Mouse (Mus musculus) heart, embryonic 10.5 days (tissue): ENCODE data around the gene Nacad. TPM values are rescaled to one million over a fixed set of nuclear protein-coding genes. Genes with fewer than 3 reads are reported as not detected.
"Not testable (repeated sequence)": the region's sequence is repeated elsewhere in the genome, so short reads cannot be mapped to it uniquely, and the experiment has no call there.

Source experiments
- DNase-seq: peaks from one replicate; pipeline ENCODE4 v3.0.0-alpha.2; 2017; ENCODE audit warnings: low spot score
- H3K27ac ChIP-seq: fragments of 300-500 bp; sonication (generic); 2 replicates; pipeline ENCODE4 v1.5.1; 2016; ENCODE audit warnings: mild to moderate bottlenecking
- H3K27me3 ChIP-seq: fragments of 300-500 bp; sonication (generic); 2 replicates; pipeline ENCODE4 v1.6.1; 2016; ENCODE audit warnings: mild to moderate bottlenecking; ENCODE audit not compliant: poor library complexity, insufficient read depth, severe bottlenecking
- H3K36me3 ChIP-seq: fragments of 300-500 bp; sonication (generic); 2 replicates; pipeline ENCODE4 v1.6.1; 2016; ENCODE audit warnings: mild to moderate bottlenecking, moderate library complexity
- H3K4me1 ChIP-seq: fragments of 300-500 bp; sonication (generic); 2 replicates; pipeline ENCODE4 v1.6.1; 2016; ENCODE audit warnings: mild to moderate bottlenecking
- H3K4me3 ChIP-seq: fragments of 300-500 bp; sonication (generic); 2 replicates; pipeline ENCODE4 v1.5.1; 2016; ENCODE audit warnings: mild to moderate bottlenecking, moderate library complexity
- H3K9me3 ChIP-seq: fragments of 300-500 bp; sonication (generic); 2 replicates; pipeline ENCODE4 v1.6.1; 2016; ENCODE audit warnings: mild to moderate bottlenecking, moderate library complexity
- WGBS: fragments of 180-500 bp; shearing (Covaris S2); methylation state at CpG from one replicate; pipeline ENCODE4 v1.1.7; 2016; 5-methylcytosine and 5-hydroxymethylcytosine counted together
- polyA plus RNA-seq: library from polyadenylated mRNA; unstranded; fragments of >200 nt; fragmentation: Nextera tagmentation; extraction: Ambion mirVana; gene quantifications from 2 replicates; pipeline ENCODE4 v1.2.1, GENCODE M21; 2016

The Nacad gene
- polyA plus RNA-seq: 2.4 and 2.9 TPM in 2 replicates

DNA sequence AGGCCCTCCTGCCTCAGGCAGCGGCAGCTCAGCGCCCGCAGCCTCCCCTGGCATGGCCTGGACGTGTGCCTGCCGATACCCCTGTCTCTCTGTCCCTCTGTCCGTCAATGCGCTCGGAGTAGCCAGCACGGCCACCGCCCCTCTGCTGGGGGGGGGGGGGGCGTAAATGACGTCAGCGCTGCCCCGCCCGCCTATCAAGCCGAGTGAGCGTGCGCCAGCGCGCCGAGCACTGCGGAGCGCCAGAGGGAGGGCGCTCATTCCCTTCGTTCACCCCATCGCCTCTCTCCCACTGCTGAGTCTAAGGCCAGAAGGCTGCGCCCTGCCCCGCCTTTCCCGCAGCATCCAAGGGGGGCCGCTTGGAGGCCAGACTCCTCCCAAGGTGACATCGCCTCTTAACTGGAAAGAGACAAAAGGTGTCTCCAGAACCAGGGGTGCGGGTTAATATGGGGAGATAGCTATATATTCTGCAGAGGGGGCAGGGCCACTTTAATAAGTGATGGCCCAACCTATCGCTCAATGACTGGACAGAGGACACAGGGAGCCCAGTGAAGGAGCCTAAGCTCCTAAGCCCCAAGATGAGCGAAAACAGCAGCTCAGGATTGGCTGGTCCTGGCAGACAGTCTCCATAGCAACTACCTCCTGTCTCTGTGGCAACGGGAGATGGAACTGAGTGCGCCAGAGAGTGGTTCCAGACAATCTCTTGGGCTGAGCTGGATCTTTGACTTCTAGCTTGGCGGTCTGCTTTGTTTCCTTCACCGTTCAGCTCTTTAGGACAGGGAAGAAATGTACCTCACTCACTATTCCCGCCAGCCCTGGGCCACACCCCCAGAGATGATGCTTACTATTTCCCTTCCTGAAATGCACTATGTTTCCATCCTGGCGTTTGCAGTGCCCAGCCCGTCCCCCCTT, at the start of gene Nacad:
Gene Nacad, minus strand, starts transcription at position 563 of the 909 bp plus-strand sequence.
- H3K4me1 ChIP-seq: peaks cover 32% of the 10 kb centered on the region
- peaks cover 65% of the 10 kb centered on the region for H3K27me3 ChIP-seq
- no peaks in the 10 kb centered on the region for H3K9me3 ChIP-seq
- peak within 1 kb of the TSS; percentile 57 for H3K4me3 ChIP-seq
- H3K27ac ChIP-seq: peak within 1 kb of the TSS; percentile 25; the same call in 1 of the 2 replicates
- WGBS: 6% methylated on average over 38 of the region's 41 CpGs
- peaks cover 4% of the 10 kb centered on the region for H3K36me3 ChIP-seq
- no peak for DNase-seq

- Histone ChIP-seq H3K4me1 (peaks cover 14% of the 10 kb centered on the region; the same call in 1 of the 2 replicates), H3K27ac (no peak overlapping the region), H3K4me3 (no peak overlapping the region), H3K9me3 (no peaks in the 10 kb centered on the region), H3K36me3 (no peaks in the 10 kb centered on the region), H3K27me3 (peaks cover 27% of the 10 kb centered on the region; the same call in 1 of the 2 replicates)
- peak; percentile 89 for DNase-seq
- whole genome bisulfite sequencing: 1% methylated on average over 2 of the region's 2 CpGs
These were observed 49.0 kb upstream of the Nacad start for GRCm38 (mm10) chr11:6654903-6655302.

DNA sequence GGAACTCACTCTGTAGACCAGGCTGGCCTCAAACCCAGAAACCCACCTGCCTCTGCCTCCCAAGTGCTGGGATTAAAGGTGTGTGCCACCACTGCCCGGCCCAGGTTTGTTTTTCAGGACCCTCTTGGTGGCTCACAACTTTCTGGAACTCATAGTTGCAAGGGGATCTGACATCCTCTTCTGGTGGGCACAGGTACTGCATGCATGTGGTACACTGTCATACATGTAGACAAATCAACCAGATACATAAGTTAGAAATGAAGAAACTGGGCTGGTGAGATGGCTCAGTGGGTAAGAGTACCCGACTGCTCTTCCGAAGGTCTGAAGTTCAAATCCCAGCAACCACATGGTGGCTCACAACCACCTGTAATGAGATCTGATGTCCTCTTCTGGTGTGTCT, 47.1 kb upstream of the Nacad start:
- H3K4me3 ChIP-seq, H3K4me1 ChIP-seq, H3K9me3 ChIP-seq, H3K27ac ChIP-seq, H3K36me3 ChIP-seq, DNase-seq: not testable (repeated sequence)
- 73% methylated on average over 3 of the region's 3 CpGs for WGBS
- peaks cover 18% of the 10 kb centered on the region; the same call in 1 of the 2 replicates for H3K27me3 ChIP-seq

DNA sequence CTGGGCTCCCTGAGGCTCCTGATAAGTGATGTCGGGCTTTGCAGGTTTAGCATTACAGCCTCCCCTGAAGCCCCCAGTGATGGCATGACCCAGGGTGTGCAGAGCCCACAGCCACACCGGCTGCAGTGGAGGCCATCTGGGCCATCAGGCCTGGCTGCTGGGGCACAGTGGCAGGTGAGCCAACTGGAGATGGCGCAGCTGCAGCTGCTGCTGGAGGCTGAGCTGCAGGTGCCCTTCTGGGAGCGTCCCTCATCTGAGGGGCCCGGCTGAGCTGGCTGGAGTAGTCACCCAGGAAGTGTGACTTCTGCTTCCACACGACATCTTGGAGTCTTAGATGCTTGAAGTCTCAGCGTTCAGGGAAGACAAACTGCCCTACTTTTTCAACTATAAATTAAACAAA, 44.7 kb upstream of the Nacad start:
- no peak overlapping the region for H3K27ac ChIP-seq
- no peaks in the 10 kb centered on the region for H3K4me1 ChIP-seq
- H3K27me3 ChIP-seq: peaks cover 5% of the 10 kb centered on the region; the same call in 1 of the 2 replicates
- DNase-seq: no peak
- 59% methylated on average over 7 of the region's 7 CpGs for WGBS
- H3K9me3 ChIP-seq: no peaks in the 10 kb centered on the region
- H3K4me3 ChIP-seq: no peak overlapping the region
- H3K36me3 ChIP-seq: no peaks in the 10 kb centered on the region

DNA sequence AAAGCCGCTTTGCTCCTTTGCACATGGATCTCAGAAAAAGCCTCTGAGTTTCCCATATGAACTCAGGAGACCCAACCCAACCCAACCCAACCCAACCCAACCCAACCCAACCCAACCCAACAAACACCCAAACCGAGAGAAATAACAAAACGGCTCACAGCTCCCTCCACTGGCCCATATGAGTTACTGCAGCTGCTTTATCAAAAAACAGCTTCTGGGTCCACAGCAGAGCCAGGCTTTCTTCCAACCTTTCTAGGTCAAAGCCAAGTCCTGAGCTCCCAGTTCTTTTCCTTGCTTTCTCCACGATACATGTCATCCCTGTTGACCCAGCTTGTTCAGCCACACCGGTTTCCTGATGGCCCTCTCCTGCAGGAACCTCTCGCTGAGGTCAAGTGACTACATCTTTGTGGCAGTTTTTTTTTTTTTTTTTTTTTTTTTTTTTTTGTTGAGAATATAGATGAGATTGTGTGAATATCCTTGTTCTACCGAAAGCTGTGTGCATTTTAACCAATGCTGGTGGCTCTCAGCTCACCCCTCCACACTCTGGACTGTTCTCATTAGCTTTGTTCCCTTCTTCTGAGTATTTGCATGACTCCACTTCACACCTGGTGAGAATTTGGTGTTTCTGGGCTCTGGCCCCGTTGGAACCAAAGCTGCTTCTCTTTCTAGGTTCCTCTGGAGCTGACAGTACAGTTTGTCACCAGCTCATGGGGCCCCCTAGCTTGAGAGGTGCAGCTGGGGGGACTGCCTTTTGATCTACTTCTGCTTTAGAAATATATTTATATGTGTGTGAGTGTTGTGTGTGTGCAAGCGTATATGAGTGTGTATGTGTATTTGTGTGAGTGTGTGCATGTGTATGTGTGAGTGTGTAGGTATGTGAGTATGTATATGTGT, 42.2 kb upstream of the Nacad start:
- no peaks in the 10 kb centered on the region for H3K9me3 ChIP-seq
- WGBS: 56% methylated on average over 9 of the region's 9 CpGs
- no peaks in the 10 kb centered on the region for H3K27me3 ChIP-seq
- no peak for DNase-seq
- H3K36me3 ChIP-seq: no peaks in the 10 kb centered on the region
- H3K27ac ChIP-seq: no peak overlapping the region
- no peaks in the 10 kb centered on the region for H3K4me1 ChIP-seq
- H3K4me3 ChIP-seq: no peak overlapping the region

- Histone ChIP-seq H3K4me3 (no peak overlapping the region), H3K27ac (no peak overlapping the region), H3K9me3 (no peaks in the 10 kb centered on the region), H3K36me3 (no peaks in the 10 kb centered on the region), H3K27me3 (no peaks in the 10 kb centered on the region), H3K4me1 (no peaks in the 10 kb centered on the region)
- no peak for DNase-seq
- 73% methylated on average over 6 of the region's 6 CpGs for WGBS
These were observed 38.7 kb upstream of the Nacad start for GRCm38 (mm10) chr11:6644566-6644965.

DNA sequence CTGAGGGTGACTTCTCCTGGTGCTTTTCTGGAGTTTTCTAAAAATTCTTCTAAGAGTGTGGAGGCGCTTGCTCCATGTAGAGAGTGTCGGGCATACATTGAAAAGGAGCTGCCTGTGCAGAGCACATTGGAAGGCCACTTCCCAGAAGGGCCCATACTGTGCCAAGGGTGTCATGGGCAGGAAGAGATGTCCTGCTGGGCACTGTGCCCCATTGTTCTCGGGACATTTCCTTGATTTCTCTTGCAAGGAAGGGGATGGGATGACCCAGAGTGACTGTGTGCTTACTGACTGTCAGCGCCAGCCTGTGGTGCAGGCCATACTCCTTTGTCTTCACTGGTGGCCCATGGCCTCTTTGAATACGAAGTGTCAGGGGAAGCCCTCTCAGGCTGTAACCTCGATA, 33.2 kb upstream of the Nacad start:
- Histone ChIP-seq H3K4me1 (no peaks in the 10 kb centered on the region), H3K27me3 (0 out of 2 replicates have a peak, but pooled peaks cover 5% of the 10 kb centered on the region), H3K9me3 (no peaks in the 10 kb centered on the region), H3K27ac (no peak overlapping the region), H3K4me3 (no peak overlapping the region), H3K36me3 (no peaks in the 10 kb centered on the region)
- WGBS: 76% methylated on average over 6 of the region's 6 CpGs
- DNase-seq: no peak

- DNase-seq: no peak
- Histone ChIP-seq H3K27me3 (0 out of 2 replicates have a peak, but pooled peaks cover 5% of the 10 kb centered on the region), H3K9me3 (no peaks in the 10 kb centered on the region), H3K4me3 (no peak within 1 kb of the TSS), H3K36me3 (no peaks in the 10 kb centered on the region), H3K27ac (no peak within 1 kb of the TSS), H3K4me1 (no peaks in the 10 kb centered on the region)
- 82% methylated on average over 4 of the region's 4 CpGs for WGBS
These were observed 32.7 kb upstream of the Nacad start, which contains the start of gene Wap for GRCm38 (mm10) chr11:6638537-6638936. TSS of gene Wap (minus strand) at chr11:6638637.

DNA sequence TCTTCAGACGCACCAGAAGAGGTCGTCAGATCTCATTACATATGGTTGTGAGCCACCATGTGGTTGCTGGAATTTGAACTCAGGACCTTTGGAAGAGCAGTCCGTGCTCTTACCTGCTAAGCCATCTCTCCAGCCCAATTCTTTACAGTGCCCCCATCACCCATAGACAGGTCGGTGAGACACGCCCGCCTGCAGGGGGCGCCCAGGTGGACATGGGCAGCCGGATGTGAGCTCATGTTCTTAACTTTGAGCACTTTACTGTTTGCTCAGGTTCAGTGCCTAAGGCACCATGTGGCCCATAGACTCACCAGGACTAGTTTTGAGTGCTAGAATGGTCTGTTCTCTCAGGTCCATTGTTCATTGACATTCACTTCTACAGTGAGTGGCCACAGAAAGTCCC, 30.3 kb upstream of the Nacad start:
- WGBS: 62% methylated on average over 8 of the region's 8 CpGs
- H3K36me3 ChIP-seq: no peaks in the 10 kb centered on the region

GRCm38 (mm10) chr11:6629655-6630054, 23.8 kb upstream of the Nacad start:
- Histone ChIP-seq H3K36me3 (peaks cover under 1% of the 10 kb centered on the region; the same call in 1 of the 2 replicates), H3K27ac (no peak overlapping the region), H3K4me1 (peaks cover 5% of the 10 kb centered on the region; the same call in 1 of the 2 replicates), H3K4me3 (no peak overlapping the region), H3K9me3 (no peaks in the 10 kb centered on the region), H3K27me3 (no peaks in the 10 kb centered on the region)
- DNase-seq: no peak

More for the DNA sequence above, 30.3 kb upstream of the Nacad start:
- Histone ChIP-seq H3K4me3 (no peak overlapping the region), H3K27me3 (0 out of 2 replicates have a peak, but pooled peaks cover 5% of the 10 kb centered on the region), H3K27ac (no peak overlapping the region), H3K9me3 (no peaks in the 10 kb centered on the region), H3K4me1 (no peaks in the 10 kb centered on the region)
- DNase-seq: no peak

DNA sequence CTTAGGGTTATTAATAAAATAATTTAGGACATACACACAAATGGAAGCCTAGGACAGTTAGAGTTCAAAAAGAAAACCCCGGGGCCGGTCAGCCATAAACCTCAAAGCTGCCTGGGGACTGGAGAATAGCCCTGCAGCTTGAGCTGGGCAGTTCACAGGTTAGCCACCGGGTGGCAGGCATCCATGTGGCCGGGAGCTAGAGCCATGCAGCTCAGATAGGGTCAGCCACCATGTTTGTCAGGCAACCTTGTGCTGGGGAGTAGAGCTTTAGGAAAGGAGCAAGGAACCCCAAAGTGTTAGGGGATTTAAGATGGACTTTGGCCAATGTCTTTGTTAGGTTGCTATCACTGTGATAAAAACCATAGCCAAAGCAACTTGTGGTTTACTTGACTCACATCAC, 22.7 kb upstream of the Nacad start:
- H3K27me3 ChIP-seq: no peaks in the 10 kb centered on the region
- no peak for DNase-seq
- no peak overlapping the region for H3K4me3 ChIP-seq
- no peak overlapping the region for H3K27ac ChIP-seq
- 26% methylated on average over 4 of the region's 4 CpGs for WGBS
- no peaks in the 10 kb centered on the region for H3K9me3 ChIP-seq
- H3K36me3 ChIP-seq: peaks cover 11% of the 10 kb centered on the region
- H3K4me1 ChIP-seq: peaks cover 15% of the 10 kb centered on the region

- WGBS: 81% methylated on average over 4 of the region's 4 CpGs
- peaks cover 20% of the 10 kb centered on the region for H3K36me3 ChIP-seq
- H3K9me3 ChIP-seq: no peaks in the 10 kb centered on the region
- DNase-seq: no peak
- no peak overlapping the region for H3K4me3 ChIP-seq
- peaks cover 22% of the 10 kb centered on the region for H3K4me1 ChIP-seq
- no peak overlapping the region for H3K27ac ChIP-seq
- H3K27me3 ChIP-seq: no peaks in the 10 kb centered on the region
These were observed 21.9 kb upstream of the Nacad start for GRCm38 (mm10) chr11:6627731-6628130.
